In the genomic region with DNA sequence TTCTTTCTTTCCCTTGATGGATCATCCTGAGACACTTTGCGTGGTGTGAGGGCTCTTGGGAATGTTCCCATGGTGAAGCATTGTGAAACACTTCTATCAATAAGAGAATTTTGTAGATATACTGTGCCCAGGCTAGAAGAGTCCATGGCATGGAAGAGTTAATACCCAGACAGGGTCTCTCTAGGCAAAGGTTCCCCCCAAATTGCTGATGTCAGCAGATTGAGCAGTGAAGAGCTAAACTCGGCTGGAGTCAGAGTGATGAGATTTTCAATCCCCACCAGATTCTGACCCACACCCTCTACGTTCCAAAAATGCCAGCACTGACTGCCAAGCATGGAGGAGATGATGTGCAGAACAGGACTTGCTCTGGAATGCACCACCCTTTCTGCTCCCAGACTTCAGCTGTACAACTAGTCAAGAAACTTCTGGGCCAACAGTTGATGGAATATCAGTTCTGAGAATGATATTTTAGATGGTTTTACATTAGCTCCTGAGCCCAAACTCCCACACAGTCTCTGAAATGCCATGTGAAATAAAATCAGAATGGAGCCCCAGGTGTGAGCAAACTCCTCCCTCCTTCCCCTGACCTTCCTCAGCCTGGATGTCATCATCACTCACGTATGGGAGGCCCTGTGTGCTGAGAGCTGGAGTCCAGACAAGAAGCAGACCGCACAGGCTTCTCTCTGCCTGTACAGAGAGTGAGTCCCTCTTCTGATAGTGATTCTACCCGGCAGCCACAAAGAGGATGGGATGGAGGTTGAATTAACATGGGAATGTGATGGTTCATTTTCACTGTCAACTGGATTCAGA, we compare ENCODE assay signal across 29 mouse cellular contexts.
DNase-seq lines count a peak whose midpoint lies in the region; ATAC-seq and TF ChIP-seq lines count a peak whose summit lies in the region.
"Had no signal": no experiment of that assay in that cellular context is flagged by ENCODE, and none has a peak within 500 bp of the region (broad histone marks: within the 10 kb centered on the region; RNA-seq: fewer than 3 reads in every experiment).

No protein-coding gene starts in this region.

- TF ChIP-seq EP300 in CH12.LX (IDR thresholded peaks at IDR 0.05; ENCODE audit: low read length), result no peak

- H3K4me1 ChIP-seq in heart, embryonic 16.5 days (ENCODE audit: control insufficient read depth, insufficient read depth, low read length), result peaks cover 12% of the 10 kb centered on the region
- H3K4me1 ChIP-seq in CH12.LX (ENCODE audit: control insufficient read depth in 1 of 2, insufficient read depth in 2 of 2), result peaks cover 0 to 72% of the 10 kb centered on the region in 2 experiments; a peak in 2 of 4 replicates
- peaks cover 4% of the 10 kb centered on the region; the same call in 1 of the 2 replicates for H3K4me1 ChIP-seq in midbrain, embryonic 10.5 days
- H3K4me1 ChIP-seq: embryonic facial prominence, embryonic 13.5 days; liver, embryonic 13.5 days; megakaryocyte, embryonic 14.5 days; midbrain, embryonic 15.5 days; neural tube, embryonic 12.5 days; stomach, embryonic 15.5 days had no signal

- H3K9me3 ChIP-seq in heart, embryonic 16.5 days (replicated peaks; ENCODE audit: control insufficient read depth, low read length), result peaks cover 4% of the 10 kb centered on the region; the same call in 1 of the 2 replicates
- peaks cover 8% of the 10 kb centered on the region for H3K9me3 ChIP-seq in CH12.LX (replicated peaks; ENCODE audit: low read length)
- no peaks in the 10 kb centered on the region for H3K9me3 ChIP-seq in midbrain, embryonic 10.5 days (replicated peaks)
- H3K9me3 ChIP-seq: embryonic facial prominence, embryonic 13.5 days; liver, embryonic 13.5 days; lung, embryonic 15.5 days; midbrain, embryonic 15.5 days; stomach, embryonic 15.5 days had no signal

- no peak overlapping the region for H3K4me2 ChIP-seq in heart, embryonic 16.5 days (ENCODE audit: low read depth, low read length)
- no peak overlapping the region for H3K4me2 ChIP-seq in CH12.LX (ENCODE audit: insufficient read depth, low read depth, poor library complexity, severe bottlenecking)
- H3K4me2 ChIP-seq: embryonic facial prominence, embryonic 13.5 days; hindbrain, embryonic 12.5 days; liver, embryonic 13.5 days; lung, embryonic 15.5 days; midbrain, embryonic 15.5 days; neural tube, embryonic 12.5 days; stomach, embryonic 15.5 days had no signal

- H3K27me3 ChIP-seq in heart, embryonic 16.5 days (ENCODE audit: control insufficient read depth, insufficient read depth, low read length), result no peaks in the 10 kb centered on the region
- H3K27me3 ChIP-seq in CH12.LX (replicated peaks), result no peaks in the 10 kb centered on the region
- no peaks in the 10 kb centered on the region for H3K27me3 ChIP-seq in midbrain, embryonic 10.5 days (ENCODE audit: low read depth, poor library complexity, severe bottlenecking)
- H3K27me3 ChIP-seq: embryonic facial prominence, embryonic 13.5 days; hindbrain, embryonic 12.5 days; liver, embryonic 13.5 days; lung, embryonic 15.5 days; megakaryocyte, embryonic 14.5 days; midbrain, embryonic 15.5 days; neural tube, embryonic 12.5 days; stomach, embryonic 15.5 days had no signal

- no peak overlapping the region for H3K9ac ChIP-seq in heart, embryonic 16.5 days (ENCODE audit: low read length)
- no peak overlapping the region for H3K9ac ChIP-seq in CH12.LX (ENCODE audit: insufficient read depth, low read depth)
- H3K9ac ChIP-seq: embryonic facial prominence, embryonic 13.5 days; hindbrain, embryonic 12.5 days; liver, embryonic 13.5 days; lung, embryonic 15.5 days; midbrain, embryonic 15.5 days; neural tube, embryonic 12.5 days; stomach, embryonic 15.5 days had no signal

- dilution Hi-C loops in CH12.LX (cut with MboI; ENCODE audit: extremely low pct_ligation_motif_present, extremely low pct_unique_long_range_greater_than_20kb, low sequenced_read_pairs), result no loop called here

- ATAC-seq in heart, embryonic 16.5 days (replicated peaks; ENCODE audit: extremely low read depth, insufficient read depth, low FRiP score), result peak; percentile 60
- ATAC-seq in erythroblast, adult 5-6 weeks (replicated peaks; ENCODE audit: low FRiP score, poor library complexity, severe bottlenecking), result no peak
- ATAC-seq: forebrain, embryonic 14.5 days; midbrain, embryonic 15.5 days had no signal

- H3K36me3 ChIP-seq in heart, embryonic 16.5 days (ENCODE audit: control insufficient read depth, insufficient read depth), result no peaks in the 10 kb centered on the region
- H3K36me3 ChIP-seq in CH12.LX (replicated peaks in 1 of 2; ENCODE audit: control insufficient read depth in 1 of 2, insufficient read depth in 1 of 2, low read length in 1 of 2), result no peaks in the 10 kb centered on the region
- H3K36me3 ChIP-seq in midbrain, embryonic 10.5 days, result no peaks in the 10 kb centered on the region
- H3K36me3 ChIP-seq: embryonic facial prominence, embryonic 13.5 days; hindbrain, embryonic 12.5 days; liver, embryonic 13.5 days; lung, embryonic 15.5 days; midbrain, embryonic 15.5 days; neural tube, embryonic 12.5 days; stomach, embryonic 15.5 days had no signal

- in situ Hi-C loops in CH12.LX (cut with MboI; ENCODE audit: low pct_ligation_motif_present, low pct_unique_long_range_greater_than_20kb, low sequenced_read_pairs), result no loop called here

- H3K27ac ChIP-seq in heart, embryonic 16.5 days (ENCODE audit: low read length), result peak overlapping the region; percentile 17
- H3K27ac ChIP-seq in CH12.LX (ENCODE audit: insufficient read depth, low read depth), result no peak overlapping the region
- no peak overlapping the region for H3K27ac ChIP-seq in midbrain, embryonic 10.5 days (replicated peaks)
- H3K27ac ChIP-seq: embryonic facial prominence, embryonic 13.5 days; hindbrain, embryonic 12.5 days; left cerebral cortex, adult 2 months; liver, embryonic 13.5 days; lung, embryonic 15.5 days; midbrain, embryonic 15.5 days; neural tube, embryonic 12.5 days; stomach, embryonic 15.5 days had no signal

- TF ChIP-seq CTCF in CH12.LX (conservative IDR thresholded peaks at IDR 0.05 in 1 of 2, IDR thresholded peaks at IDR 0.05 in 1 of 2; ENCODE audit: low read depth in 2 of 2, low read length in 2 of 2), result no peak

- no peak for TF ChIP-seq POLR2A in CH12.LX (IDR thresholded peaks at IDR 0.05; ENCODE audit: low read depth, low read length)

- H3K79me2 ChIP-seq in CH12.LX (replicated peaks; ENCODE audit: control insufficient read depth, extremely low read depth, insufficient read depth, poor library complexity, severe bottlenecking), result no peaks in the 10 kb centered on the region

- no peak for DNase-seq in heart, adult 18-20 months
- DNase-seq in lung, postnatal 10 days, result peak; percentile 8
- DNase-seq in lung, postnatal 4 days, result no peak
- DNase-seq in CH12.LX (ENCODE audit: extremely low read depth), result no peak
- DNase-seq in Muller cell, postnatal 12 days (ENCODE audit: inconsistent ontology term), result peak; percentile 12
- DNase-seq in midbrain, embryonic 10.5 days (ENCODE audit: low spot score), result no peak
- DNase-seq: adrenal gland, postnatal 14 days; cerebellum, adult 8-10 months; cerebellum, postnatal 36 days; embryo, embryonic 11 days; gastrocnemius, postnatal 10 days; kidney, adult 8-10 months; kidney, postnatal 10 days; liver, embryonic 13.5 days; right cerebral cortex, adult 18-20 months; right cerebral cortex, postnatal 4 days; thymus, adult 2 months; thymus, postnatal 4 days had no signal

- H3K4me3 ChIP-seq in heart, embryonic 16.5 days (ENCODE audit: low read length), result no peak overlapping the region
- no peak overlapping the region for H3K4me3 ChIP-seq in CH12.LX (replicated peaks in 1 of 3; ENCODE audit: low read depth in 2 of 3, low read length in 2 of 3, poor library complexity in 1 of 3)
- H3K4me3 ChIP-seq in midbrain, embryonic 10.5 days, result no peak overlapping the region
- H3K4me3 ChIP-seq: embryonic facial prominence, embryonic 13.5 days; hindbrain, embryonic 12.5 days; left cerebral cortex, adult 2 months; liver, embryonic 13.5 days; lung, embryonic 15.5 days; midbrain, embryonic 15.5 days; neural tube, embryonic 12.5 days; stomach, embryonic 15.5 days had no signal

- WGBS in heart, embryonic 16.5 days, result 28% methylated on average over 6 of the region's 6 CpGs
- 85% methylated on average over 6 of the region's 6 CpGs for WGBS in midbrain, embryonic 10.5 days

- no peak for TF ChIP-seq RAD21 in CH12.LX (IDR thresholded peaks at IDR 0.05; ENCODE audit: low read depth, low read length)

TF ChIP-seq in CH12.LX, 34 proteins besides CTCF, POLR2A, EP300 and RAD21:
- TF ChIP-seq MAFK (IDR thresholded peaks at IDR 0.05; ENCODE audit: insufficient replicate concordance, low read length) (peak; percentile 91), SIN3A (IDR thresholded peaks at IDR 0.05; ENCODE audit: low read length) (no peak)

Comparison
In these comparisons a context has a peak if more than half of its experiments do, and no peak if none do; other contexts are left out.
1. DNase-seq: peak in lung, postnatal 10 days (single experiment) and Muller cell, postnatal 12 days (single experiment); none in heart, adult 18-20 months (0 of 2), lung, postnatal 4 days (0 of 2), CH12.LX (single experiment) and midbrain, embryonic 10.5 days (single experiment).